Mouse (Mus musculus): ENCODE results near the gene Ndrg3. TPM values are rescaled to one million over a fixed set of nuclear protein-coding genes. Genes with fewer than 3 reads are reported as not detected.

Ndrg3 gene
- total and polyA plus RNA-seq, 3 experiments, result 19.8 to 23.6 (median 21.5) TPM

DNA sequence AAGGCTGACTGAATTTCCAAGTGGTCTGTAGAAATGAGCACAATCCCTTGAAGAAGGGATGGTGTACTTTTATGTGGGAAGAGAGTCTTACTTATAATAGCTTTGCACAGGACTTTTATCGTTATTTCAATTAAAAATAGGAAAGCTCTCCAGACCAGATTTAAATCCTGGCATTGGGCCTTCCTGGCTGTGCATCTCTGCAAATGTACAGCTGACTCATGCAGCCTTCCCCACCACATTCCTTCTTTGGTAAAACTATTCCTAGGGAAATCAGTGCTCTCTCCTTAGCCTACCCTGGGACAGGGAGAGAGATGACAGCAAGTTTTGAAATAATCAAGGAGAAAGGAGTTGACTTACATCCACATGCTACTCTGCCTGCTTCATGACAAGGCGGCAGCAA, 54.1 kb downstream of the Ndrg3 start:
- intact Hi-C loops (cut with DNase I), result no loop called here
- DNase-seq, result no peak
- H3K36me3 ChIP-seq (ENCODE audit: control insufficient read depth, insufficient read depth, low read length), result no peaks in the 10 kb centered on the region
- H3K4me1 ChIP-seq (ENCODE audit: control insufficient read depth, insufficient read depth, low read length), result no peaks in the 10 kb centered on the region
- H3K27me3 ChIP-seq (ENCODE audit: control insufficient read depth, insufficient read depth, low read length), result no peaks in the 10 kb centered on the region
- H3K79me2 ChIP-seq (replicated peaks; ENCODE audit: control insufficient read depth, insufficient read depth, low read length), result no peaks in the 10 kb centered on the region
- H3K9ac ChIP-seq (ENCODE audit: low read depth, low read length), result no peak overlapping the region
- no peak overlapping the region for H3K27ac ChIP-seq
- TF ChIP-seq EP300 (IDR thresholded peaks at IDR 0.05; ENCODE audit: insufficient read depth, low read depth, low read length) (no peak), CTCF (IDR thresholded peaks at IDR 0.05) (no peak), POLR2A (IDR thresholded peaks at IDR 0.05; ENCODE audit: insufficient read depth, low read depth, low read length) (no peak)
- H3K4me3 ChIP-seq, result no peak overlapping the region
- WGBS, result 77% methylated on average over 2 of the region's 2 CpGs

DNA sequence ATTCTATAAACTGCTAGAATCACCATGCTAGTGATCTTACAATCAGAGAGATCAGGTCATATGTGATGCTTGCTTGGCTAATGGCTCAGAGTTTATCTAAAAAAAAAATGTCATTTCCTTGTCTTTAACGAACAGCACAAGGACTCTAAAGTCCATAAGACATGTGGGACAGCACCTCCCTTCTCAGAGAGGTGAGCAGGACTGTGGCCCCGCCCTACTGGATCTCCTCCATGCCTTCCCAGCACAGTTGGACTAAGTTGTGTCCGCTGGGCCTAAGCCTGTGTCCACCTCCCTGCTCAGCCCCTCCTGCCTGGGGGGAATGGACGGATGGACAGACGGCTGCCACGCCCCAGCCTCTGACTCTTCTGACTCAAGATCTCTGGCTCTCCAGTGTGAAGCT, 56.9 kb downstream of the Ndrg3 start:
- no peak overlapping the region for H3K4me3 ChIP-seq
- no peaks in the 10 kb centered on the region for H3K27me3 ChIP-seq (ENCODE audit: control insufficient read depth, insufficient read depth, low read length)
- intact Hi-C loops (cut with DNase I), result no loop called here
- no peaks in the 10 kb centered on the region for H3K36me3 ChIP-seq (ENCODE audit: control insufficient read depth, insufficient read depth, low read length)
- WGBS, result 80% methylated on average over 6 of the region's 6 CpGs
- no peak overlapping the region for H3K9ac ChIP-seq (ENCODE audit: low read depth, low read length)
- H3K4me1 ChIP-seq (ENCODE audit: control insufficient read depth, insufficient read depth, low read length), result no peaks in the 10 kb centered on the region
- TF ChIP-seq POLR2A (IDR thresholded peaks at IDR 0.05; ENCODE audit: insufficient read depth, low read depth, low read length) (no peak), EP300 (IDR thresholded peaks at IDR 0.05; ENCODE audit: insufficient read depth, low read depth, low read length) (no peak), CTCF (IDR thresholded peaks at IDR 0.05) (no peak)
- no peak overlapping the region for H3K27ac ChIP-seq
- DNase-seq, result no peak
- H3K79me2 ChIP-seq (replicated peaks; ENCODE audit: control insufficient read depth, insufficient read depth, low read length), result no peaks in the 10 kb centered on the region

DNA sequence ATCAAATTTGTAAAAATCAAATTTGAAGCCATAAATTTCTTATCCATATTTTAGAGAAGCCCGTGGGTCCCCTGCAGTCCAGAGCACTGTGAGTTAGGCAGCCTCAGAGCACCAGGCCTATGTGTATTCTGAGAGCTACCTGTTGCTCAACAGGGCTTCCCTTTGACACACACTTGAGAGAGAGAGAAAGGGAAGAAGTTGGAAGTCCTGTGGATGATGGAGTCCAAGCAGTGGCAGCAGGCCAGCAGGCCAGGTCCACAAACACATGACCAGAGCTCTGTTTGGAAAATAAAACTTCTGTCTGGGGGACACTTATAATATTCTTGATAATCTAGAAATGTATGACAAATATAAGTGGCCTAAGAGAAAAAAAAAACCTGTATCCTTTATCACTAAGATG, 58.4 kb downstream of the Ndrg3 start:
- TF ChIP-seq CTCF (IDR thresholded peaks at IDR 0.05) (no peak), EP300 (IDR thresholded peaks at IDR 0.05; ENCODE audit: insufficient read depth, low read depth, low read length) (no peak), POLR2A (IDR thresholded peaks at IDR 0.05; ENCODE audit: insufficient read depth, low read depth, low read length) (no peak)
- Histone ChIP-seq H3K4me1 (ENCODE audit: control insufficient read depth, insufficient read depth, low read length) (no peaks in the 10 kb centered on the region), H3K36me3 (ENCODE audit: control insufficient read depth, insufficient read depth, low read length) (no peaks in the 10 kb centered on the region), H3K79me2 (replicated peaks; ENCODE audit: control insufficient read depth, insufficient read depth, low read length) (no peaks in the 10 kb centered on the region), H3K4me3 (no peak overlapping the region), H3K9ac (ENCODE audit: low read depth, low read length) (no peak overlapping the region), H3K27me3 (ENCODE audit: control insufficient read depth, insufficient read depth, low read length) (no peaks in the 10 kb centered on the region), H3K27ac (no peak overlapping the region)
- peak in 1 of 2 experiments; percentile 14 for DNase-seq
- intact Hi-C loops (cut with DNase I), result no loop called here
- 81% methylated on average over 1 of the region's 1 CpGs for WGBS

DNA sequence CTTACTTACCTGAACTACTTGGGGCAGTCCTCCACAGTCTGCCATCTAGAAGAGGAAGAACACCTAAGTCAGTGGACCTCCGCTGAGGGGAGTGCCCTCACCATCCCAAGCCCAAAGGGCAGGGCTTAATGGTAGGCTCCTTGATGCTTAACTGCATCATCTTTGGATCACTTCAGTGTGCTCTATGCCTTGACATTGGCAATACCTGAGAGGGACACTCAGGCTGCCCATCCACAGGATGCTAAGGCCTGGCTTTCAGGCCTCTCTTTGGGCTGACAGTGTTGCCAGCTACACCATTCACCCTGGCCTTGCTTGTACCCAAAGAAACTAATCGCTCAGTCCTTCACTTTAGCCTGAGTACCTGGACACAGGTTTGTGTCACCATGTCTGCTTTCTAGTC, 60.4 kb downstream of the Ndrg3 start:
- no peak for DNase-seq
- H3K27me3 ChIP-seq (ENCODE audit: control insufficient read depth, insufficient read depth, low read length), result no peaks in the 10 kb centered on the region
- TF ChIP-seq CTCF (IDR thresholded peaks at IDR 0.05), result no peak
- TF ChIP-seq POLR2A (IDR thresholded peaks at IDR 0.05; ENCODE audit: insufficient read depth, low read depth, low read length), result no peak
- no peak for TF ChIP-seq EP300 (IDR thresholded peaks at IDR 0.05; ENCODE audit: insufficient read depth, low read depth, low read length)
- no peaks in the 10 kb centered on the region for H3K36me3 ChIP-seq (ENCODE audit: control insufficient read depth, insufficient read depth, low read length)
- no peak overlapping the region for H3K27ac ChIP-seq
- H3K79me2 ChIP-seq (replicated peaks; ENCODE audit: control insufficient read depth, insufficient read depth, low read length), result no peaks in the 10 kb centered on the region
- no peak overlapping the region for H3K4me3 ChIP-seq
- WGBS, result 98% methylated on average over 2 of the region's 2 CpGs
- no peaks in the 10 kb centered on the region for H3K4me1 ChIP-seq (ENCODE audit: control insufficient read depth, insufficient read depth, low read length)
- intact Hi-C loops (cut with DNase I), result no loop called here
- H3K9ac ChIP-seq (ENCODE audit: low read depth, low read length), result no peak overlapping the region

DNA sequence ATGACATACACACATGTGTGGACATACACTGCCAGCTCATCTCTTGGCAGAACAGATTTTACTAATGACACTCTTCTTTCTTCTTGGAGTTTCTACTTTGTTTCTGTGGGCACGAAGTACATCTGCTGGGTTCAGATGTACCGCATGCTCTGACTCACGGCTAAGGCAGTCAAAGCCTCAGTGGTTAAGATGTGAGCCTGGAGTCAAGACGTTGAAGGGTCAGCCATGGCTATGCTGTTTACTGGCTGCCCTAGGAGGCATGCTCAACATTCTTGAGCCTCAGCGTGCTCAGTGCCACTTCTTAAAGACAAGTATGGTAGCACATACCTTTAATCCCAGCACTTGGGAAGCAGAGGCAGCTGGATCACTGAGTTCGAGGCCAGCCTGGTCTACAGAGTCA, 61.3 kb downstream of the Ndrg3 start:
- DNase-seq, result no peak
- TF ChIP-seq CTCF (IDR thresholded peaks at IDR 0.05) (no peak), POLR2A (IDR thresholded peaks at IDR 0.05; ENCODE audit: insufficient read depth, low read depth, low read length) (no peak), EP300 (IDR thresholded peaks at IDR 0.05; ENCODE audit: insufficient read depth, low read depth, low read length) (no peak)
- no peak overlapping the region for H3K4me3 ChIP-seq
- intact Hi-C loops (cut with DNase I), result no loop called here
- H3K79me2 ChIP-seq (replicated peaks; ENCODE audit: control insufficient read depth, insufficient read depth, low read length), result no peaks in the 10 kb centered on the region
- H3K36me3 ChIP-seq (ENCODE audit: control insufficient read depth, insufficient read depth, low read length), result no peaks in the 10 kb centered on the region
- H3K9ac ChIP-seq (ENCODE audit: low read depth, low read length), result no peak overlapping the region
- no peak overlapping the region for H3K27ac ChIP-seq
- 91% methylated on average over 6 of the region's 6 CpGs for WGBS
- H3K4me1 ChIP-seq (ENCODE audit: control insufficient read depth, insufficient read depth, low read length), result no peaks in the 10 kb centered on the region
- no peaks in the 10 kb centered on the region for H3K27me3 ChIP-seq (ENCODE audit: control insufficient read depth, insufficient read depth, low read length)

DNA sequence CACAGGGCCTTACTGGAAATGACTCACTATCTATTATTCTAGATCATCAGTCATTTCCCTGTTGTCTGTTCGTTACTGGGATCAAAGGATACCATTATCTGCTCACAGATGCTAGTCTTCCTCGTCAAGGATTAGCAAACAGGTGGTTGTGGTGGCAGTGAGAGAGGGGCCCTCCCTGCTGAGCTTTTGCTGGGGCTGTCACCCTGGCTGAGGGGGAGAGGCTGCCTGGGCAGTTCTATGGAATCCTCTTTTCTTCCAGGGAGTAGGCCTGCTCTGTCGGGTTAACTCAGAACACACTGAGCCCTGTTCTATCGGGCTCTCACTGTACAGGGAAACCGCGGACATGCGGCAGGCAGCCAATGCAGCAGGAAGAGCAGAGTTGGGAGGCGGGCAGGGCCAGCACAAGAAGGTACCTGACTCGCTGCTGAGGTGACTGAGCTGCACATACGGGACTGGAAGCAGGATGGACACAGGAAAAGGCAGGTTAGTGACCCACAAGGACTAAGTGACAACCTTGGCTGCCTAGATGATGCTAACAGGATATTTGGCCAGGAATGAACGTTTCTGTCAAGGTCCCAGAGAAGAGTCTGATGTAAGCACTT, 62.2 kb downstream of the Ndrg3 start:
- H3K4me3 ChIP-seq, result no peak overlapping the region
- 66% methylated on average over 11 of the region's 11 CpGs for WGBS
- no peaks in the 10 kb centered on the region for H3K79me2 ChIP-seq (replicated peaks; ENCODE audit: control insufficient read depth, insufficient read depth, low read length)
- TF ChIP-seq CTCF (IDR thresholded peaks at IDR 0.05) (no peak), POLR2A (IDR thresholded peaks at IDR 0.05; ENCODE audit: insufficient read depth, low read depth, low read length) (no peak), EP300 (IDR thresholded peaks at IDR 0.05; ENCODE audit: insufficient read depth, low read depth, low read length) (no peak)
- no peaks in the 10 kb centered on the region for H3K4me1 ChIP-seq (ENCODE audit: control insufficient read depth, insufficient read depth, low read length)
- H3K27ac ChIP-seq, result no peak overlapping the region
- intact Hi-C loops (cut with DNase I), result no loop called here
- H3K9ac ChIP-seq (ENCODE audit: low read depth, low read length), result no peak overlapping the region
- H3K27me3 ChIP-seq (ENCODE audit: control insufficient read depth, insufficient read depth, low read length), result no peaks in the 10 kb centered on the region
- no peaks in the 10 kb centered on the region for H3K36me3 ChIP-seq (ENCODE audit: control insufficient read depth, insufficient read depth, low read length)
- DNase-seq, result no peak
